Mouse (Mus musculus) lung, postnatal 0 days (tissue): ENCODE results near the gene Ssh1. TPM values are rescaled to one million over a fixed set of nuclear protein-coding genes. Genes with fewer than 3 reads are reported as not detected.

Experiments
- ATAC-seq: fragments of 200-750 bp; cut with Nextera tagmentation; 2 replicates; pipeline ENCODE4 v1.8.0; 2017; ENCODE audit warnings: moderate library complexity
- DNase-seq: peaks from one replicate; pipeline ENCODE4 v3.0.0-alpha.2; 2016; ENCODE audit warnings: low spot score
- H3K27ac ChIP-seq: fragments of 300-500 bp; sonication (generic); 2 replicates; pipeline ENCODE4 v1.5.1; 2014; ENCODE audit warnings: antibody characterized with exemption, mild to moderate bottlenecking, low read length, mixed read lengths
- H3K27me3 ChIP-seq: fragments of 300-500 bp; sonication (generic); replicated peaks from 2 replicates; pipeline ENCODE4 v1.6.1; 2014; ENCODE audit warnings: low read length, mixed read lengths; ENCODE audit not compliant: insufficient read depth
- H3K36me3 ChIP-seq: fragments of 300-500 bp; sonication (generic); 2 replicates; pipeline ENCODE4 v1.6.1; 2014; ENCODE audit warnings: low read length, mixed read lengths; ENCODE audit not compliant: insufficient read depth
- H3K4me1 ChIP-seq: fragments of 300-500 bp; sonication (generic); 2 replicates; pipeline ENCODE4 v1.6.1; 2014; ENCODE audit warnings: antibody characterized with exemption, low read depth, low read length, mixed read lengths; ENCODE audit not compliant: insufficient read depth
- H3K4me2 ChIP-seq: fragments of 300-500 bp; sonication (generic); replicated peaks from 2 replicates; pipeline ENCODE4 v1.6.1; 2014; ENCODE audit warnings: low read depth, mild to moderate bottlenecking, low read length, moderate library complexity, mixed read lengths
- H3K4me3 ChIP-seq: fragments of 300-500 bp; sonication (generic); 2 replicates; pipeline ENCODE4 v1.5.1; 2014; ENCODE audit warnings: low read depth, low read length
- H3K9ac ChIP-seq: fragments of 300-500 bp; sonication (generic); replicated peaks from 2 replicates; pipeline ENCODE4 v1.6.1; 2014; ENCODE audit warnings: low read depth, mild to moderate bottlenecking
- H3K9me3 ChIP-seq: fragments of 300-500 bp; sonication (generic); 2 replicates; pipeline ENCODE4 v1.6.1; 2016; ENCODE audit warnings: low read length, mixed read lengths
- CTCF ChIP-seq: IDR thresholded peaks from 2 replicates; pipeline ENCODE4 v1.5.1; 2016; ENCODE audit warnings: antibody characterized with exemption, mild to moderate bottlenecking
- EP300 ChIP-seq: IDR thresholded peaks from 2 replicates; pipeline ENCODE4 v1.6.1; 2016; ENCODE audit warnings: antibody characterized with exemption, mild to moderate bottlenecking, control low read depth
- WGBS: fragments of 180-500 bp; shearing (Covaris S2); extraction: QIAGEN DNeasy Blood & Tissue Kit; methylation state at CpG from one replicate; pipeline ENCODE4 v1.1.7; 2014; 5-methylcytosine and 5-hydroxymethylcytosine counted together
- polyA plus RNA-seq: library from polyadenylated mRNA; unstranded; fragments of >200 nt; fragmentation: Nextera tagmentation; extraction: Ambion mirVana; gene quantifications from 2 replicates; pipeline ENCODE4 v1.2.1, GENCODE M21; 2015

Ssh1 gene
- polyA plus RNA-seq, 1 experiment from 2014 or later = 13.2 TPM

DNA sequence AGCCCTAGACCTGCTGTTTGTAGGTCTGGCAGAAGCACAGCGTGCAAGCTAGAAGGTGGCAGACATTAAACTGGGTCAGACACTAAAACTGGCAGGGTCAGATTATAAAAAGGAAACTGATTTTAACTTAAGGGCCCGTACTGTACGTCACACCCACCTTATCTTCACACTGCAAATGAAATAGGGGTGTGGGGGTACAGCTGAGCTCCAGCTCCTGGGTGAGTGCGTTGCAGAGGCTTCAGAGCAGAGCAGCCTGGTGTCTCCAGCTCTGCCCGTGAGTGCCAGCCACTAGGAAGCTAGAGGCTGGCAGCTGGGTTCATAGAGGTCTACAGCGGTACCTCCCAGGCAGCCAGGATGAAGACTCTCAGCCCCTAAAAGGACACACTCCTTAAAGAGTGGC lies 91.7 kb downstream of the Ssh1 start:
- peak overlapping the region; percentile 52; the same call in 1 of the 2 replicates for H3K27ac ChIP-seq
- H3K9ac ChIP-seq = no peak overlapping the region
- ATAC-seq = no peak
- H3K4me1 ChIP-seq = peaks cover 22% of the 10 kb centered on the region
- no peak overlapping the region for H3K4me3 ChIP-seq
- DNase-seq = no peak
- H3K27me3 ChIP-seq = no peaks in the 10 kb centered on the region
- TF ChIP-seq CTCF (no peak), EP300 (no peak)
- no peaks in the 10 kb centered on the region for H3K9me3 ChIP-seq
- H3K36me3 ChIP-seq = no peaks in the 10 kb centered on the region
- WGBS = 45% methylated on average over 6 of the region's 6 CpGs
- H3K4me2 ChIP-seq = 0 out of 2 replicates have a peak overlapping the region, but pooled peaks have one; percentile 0

DNA sequence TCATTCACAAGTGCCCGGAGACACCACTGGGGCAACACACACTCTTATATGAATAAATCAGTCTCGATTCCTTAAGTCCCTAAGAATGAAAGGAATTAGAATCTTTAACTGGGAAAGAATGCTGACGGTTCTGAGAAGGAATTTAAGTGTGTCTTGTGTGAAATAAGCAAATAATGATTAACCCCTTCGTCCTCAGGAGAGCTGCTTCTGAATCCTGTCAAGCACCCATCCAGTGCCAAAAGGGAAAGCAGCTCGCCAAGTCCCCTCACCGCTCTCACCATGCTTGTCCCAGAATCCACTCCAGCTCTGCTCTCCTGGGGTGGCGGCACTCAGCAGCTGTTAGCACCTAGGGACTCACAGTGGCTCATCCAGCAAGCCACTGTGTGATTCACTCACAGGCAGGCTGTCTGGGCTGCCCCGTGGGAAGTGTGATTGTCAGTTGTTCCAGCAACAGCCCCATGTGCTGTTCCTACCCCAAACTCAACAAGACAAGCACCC lies 92.6 kb downstream of the Ssh1 start:
- 27% methylated on average over 8 of the region's 8 CpGs for WGBS
- H3K36me3 ChIP-seq = no peaks in the 10 kb centered on the region
- no peaks in the 10 kb centered on the region for H3K9me3 ChIP-seq
- 0 out of 2 replicates have a peak overlapping the region, but pooled peaks have one; percentile 0 for H3K4me2 ChIP-seq
- no peak overlapping the region for H3K4me3 ChIP-seq
- H3K9ac ChIP-seq = no peak overlapping the region
- no peak for TF ChIP-seq CTCF
- TF ChIP-seq EP300 = peak; percentile 91
- peak; percentile 92 for DNase-seq
- no peaks in the 10 kb centered on the region for H3K27me3 ChIP-seq
- peaks cover 20% of the 10 kb centered on the region for H3K4me1 ChIP-seq
- peak overlapping the region; percentile 52; the same call in 1 of the 2 replicates for H3K27ac ChIP-seq
- peak; percentile 88 for ATAC-seq

DNA sequence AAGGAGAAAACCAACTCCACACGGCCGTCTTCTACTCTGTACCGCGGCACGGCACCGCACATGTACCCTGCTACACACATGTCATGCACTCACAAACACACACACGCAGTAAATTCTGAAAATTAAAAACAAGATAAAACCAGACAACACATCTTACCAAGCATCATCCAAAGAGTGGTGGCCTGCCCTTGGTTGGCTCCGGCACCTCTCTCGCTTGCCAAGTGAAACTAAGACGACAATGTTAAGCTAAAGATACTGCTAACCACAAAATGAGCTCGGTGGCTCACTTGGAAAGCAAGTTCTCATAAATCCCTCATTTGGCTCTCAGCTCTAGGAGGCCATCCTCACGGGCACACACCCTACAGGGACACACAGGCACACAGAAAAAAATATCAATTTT lies 94.2 kb downstream of the Ssh1 start:
- DNase-seq = no peak
- Histone ChIP-seq H3K27me3 (no peaks in the 10 kb centered on the region), H3K4me1 (peaks cover 18% of the 10 kb centered on the region), H3K9me3 (no peaks in the 10 kb centered on the region), H3K9ac (no peak overlapping the region), H3K4me2 (no peak overlapping the region), H3K36me3 (no peaks in the 10 kb centered on the region), H3K4me3 (no peak overlapping the region), H3K27ac (peak overlapping the region; percentile 59)
- TF ChIP-seq EP300 (no peak), CTCF (no peak)
- WGBS = 67% methylated on average over 12 of the region's 12 CpGs
- no peak for ATAC-seq

DNA sequence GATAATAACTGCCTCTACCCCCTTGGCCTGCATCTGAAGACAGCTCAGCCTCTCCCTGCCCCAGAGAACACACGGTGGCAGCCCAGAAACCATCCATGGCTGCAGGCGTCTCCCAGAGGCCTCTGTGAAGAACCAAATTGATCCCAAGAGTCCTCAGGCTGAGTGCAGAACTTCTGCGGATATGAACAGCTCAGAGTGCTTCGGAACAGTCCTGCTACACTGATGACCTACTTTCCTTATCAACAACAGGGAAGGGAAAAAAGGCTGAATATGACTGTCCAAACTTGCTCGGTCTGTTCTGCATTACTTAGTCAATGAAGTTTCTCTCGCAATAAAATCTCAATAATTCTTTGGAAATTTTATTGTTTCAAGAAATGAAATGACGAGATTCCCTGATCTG lies 101.7 kb downstream of the Ssh1 start:
- 65% methylated on average over 7 of the region's 7 CpGs for WGBS
- ATAC-seq = no peak

DNA sequence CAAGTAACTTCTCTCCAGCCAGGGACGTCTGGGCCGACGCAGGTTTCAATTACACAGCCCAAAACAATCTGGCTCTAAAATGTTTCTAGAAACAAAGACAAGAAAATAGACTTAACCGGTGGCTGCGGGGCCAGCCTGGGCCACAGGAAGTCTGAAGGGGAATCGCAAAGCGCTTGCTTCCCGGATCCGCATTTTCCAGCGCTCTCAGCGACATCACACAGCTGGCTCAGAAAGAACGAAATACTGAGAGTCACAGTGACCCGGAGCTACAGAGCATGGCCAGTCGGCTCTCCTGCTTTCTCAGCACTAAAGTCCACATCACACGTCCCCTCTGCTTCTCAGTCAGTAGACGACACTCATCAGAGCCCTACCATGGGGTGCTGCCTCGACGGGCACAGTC lies 102.8 kb downstream of the Ssh1 start:
- Histone ChIP-seq H3K4me2 (no peak overlapping the region), H3K4me3 (no peak overlapping the region), H3K9me3 (no peaks in the 10 kb centered on the region), H3K4me1 (peaks cover 15% of the 10 kb centered on the region; the same call in 1 of the 2 replicates), H3K27ac (0 out of 2 replicates have a peak overlapping the region, but pooled peaks have one; percentile 51), H3K27me3 (no peaks in the 10 kb centered on the region), H3K9ac (no peak overlapping the region), H3K36me3 (no peaks in the 10 kb centered on the region)
- WGBS = 62% methylated on average over 18 of the region's 18 CpGs
- ATAC-seq (peak; percentile 15), DNase-seq (peak; percentile 45)
- TF ChIP-seq CTCF = no peak
- no peak for TF ChIP-seq EP300

More for the DNA sequence above, 101.7 kb downstream of the Ssh1 start:
- Histone ChIP-seq H3K9me3 (no peaks in the 10 kb centered on the region), H3K27ac (no peak overlapping the region), H3K4me2 (no peak overlapping the region), H3K36me3 (no peaks in the 10 kb centered on the region), H3K4me1 (peaks cover 12% of the 10 kb centered on the region; the same call in 1 of the 2 replicates), H3K9ac (no peak overlapping the region), H3K4me3 (no peak overlapping the region), H3K27me3 (no peaks in the 10 kb centered on the region)
- TF ChIP-seq CTCF (no peak), EP300 (no peak)
- no peak for DNase-seq

DNA sequence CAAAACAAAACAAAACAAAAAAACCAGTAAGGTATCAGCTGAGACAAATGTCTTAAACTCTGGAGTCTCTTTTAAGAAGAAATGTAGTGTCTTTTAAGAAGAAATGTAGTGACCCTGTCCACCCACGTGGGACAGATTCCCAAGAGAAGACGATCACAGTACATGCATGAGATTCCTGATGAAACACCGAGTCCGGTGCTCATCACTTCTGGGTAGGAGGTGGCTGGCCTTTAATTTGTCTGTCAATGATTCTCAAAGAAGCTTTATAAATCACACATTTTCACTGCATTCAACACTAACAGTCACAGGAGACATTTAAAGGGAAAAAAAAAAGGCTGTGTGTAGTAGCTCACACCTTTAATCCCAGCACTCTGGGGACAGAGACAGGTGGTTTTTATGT lies 103.8 kb downstream of the Ssh1 start:
- H3K4me1 ChIP-seq = peaks cover 15% of the 10 kb centered on the region; the same call in 1 of the 2 replicates
- H3K9me3 ChIP-seq = no peaks in the 10 kb centered on the region
- H3K36me3 ChIP-seq = no peaks in the 10 kb centered on the region
- no peak overlapping the region for H3K27ac ChIP-seq
- no peaks in the 10 kb centered on the region for H3K27me3 ChIP-seq
- ATAC-seq (no peak), DNase-seq (no peak)
- no peak overlapping the region for H3K4me3 ChIP-seq
- WGBS = 41% methylated on average over 4 of the region's 4 CpGs
- H3K4me2 ChIP-seq = no peak overlapping the region
- TF ChIP-seq CTCF (no peak), EP300 (no peak)
- H3K9ac ChIP-seq = no peak overlapping the region
